Comparison of ENCODE assay signal across 8 mouse cellular contexts in the genomic region with DNA sequence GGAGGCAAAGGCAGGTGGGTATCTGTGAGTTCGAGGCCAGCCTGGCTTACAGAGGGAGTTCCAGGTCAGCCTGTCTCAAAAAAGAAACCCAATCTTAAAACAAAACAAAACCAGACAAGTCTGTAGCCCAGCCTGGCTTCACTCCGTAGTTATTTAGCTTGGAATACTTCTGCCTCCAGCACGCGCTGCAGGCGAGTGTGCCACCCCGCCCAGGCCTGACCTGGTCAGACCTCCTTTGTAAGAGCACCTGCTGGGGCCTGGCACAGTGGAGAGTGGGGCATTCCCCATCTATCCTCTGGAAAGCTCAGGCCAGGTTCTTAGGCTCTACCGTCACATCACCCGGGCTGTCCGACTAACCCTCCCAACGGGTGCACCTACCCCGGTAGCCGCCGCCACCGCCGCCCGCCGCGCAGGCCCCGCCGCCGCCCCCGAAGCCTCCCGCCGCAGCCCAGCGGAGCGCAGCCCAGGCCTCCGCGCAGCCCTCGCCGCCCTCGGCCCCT. TPM values are rescaled to one million over a fixed set of nuclear protein-coding genes. Genes with fewer than 3 reads are reported as not detected.
DNase-seq lines count a peak whose midpoint lies in the region; ATAC-seq and TF ChIP-seq lines count a peak whose summit lies in the region.

No protein-coding gene starts in this region.

- H3K4me2 ChIP-seq in forebrain, embryonic 16.5 days (ENCODE audit: low read length), result peak overlapping the region; percentile 94
- peak overlapping the region; percentile 71 for H3K4me2 ChIP-seq in liver, embryonic 14.5 days (ENCODE audit: low read depth)

- peaks cover 7% of the 10 kb centered on the region; the same call in 1 of the 2 replicates for H3K4me1 ChIP-seq in liver, adult 2 months (ENCODE audit: control insufficient read depth, insufficient read depth, low read length)
- peaks cover 14% of the 10 kb centered on the region for H3K4me1 ChIP-seq in forebrain, embryonic 16.5 days (replicated peaks; ENCODE audit: control insufficient read depth, insufficient read depth, low read length)
- H3K4me1 ChIP-seq in liver, embryonic 14.5 days (replicated peaks; ENCODE audit: control insufficient read depth in 2 of 2, insufficient read depth in 2 of 2, low read length in 1 of 2), result no peaks in the 10 kb centered on the region

- peak; percentile 15 for DNase-seq in liver, adult 2 months (ENCODE audit: extremely low read depth, low read depth, low spot score)
- DNase-seq in liver, result no peak
- DNase-seq in cerebellum, adult 18-20 months, result peak; percentile 30 to 51
- DNase-seq in liver, embryonic 14.5 days (ENCODE audit: low read depth in 3 of 3, low spot score in 3 of 3), result no peak
- no peak for DNase-seq in adrenal gland, postnatal 4 days (ENCODE audit: low spot score in 2 of 2)
- no peak for DNase-seq in gastrocnemius, postnatal 4 days (ENCODE audit: low spot score in 2 of 2)
- DNase-seq in layer of hippocampus, postnatal 25 days (ENCODE audit: extremely low spot score in 1 of 2, low spot score in 1 of 2), result no peak

- H3K9ac ChIP-seq in liver, adult 2 months (ENCODE audit: low read depth, low read length), result peak overlapping the region; percentile 66
- peak overlapping the region; percentile 64 for H3K9ac ChIP-seq in forebrain, embryonic 16.5 days (replicated peaks; ENCODE audit: low read depth, low read length)
- no peak overlapping the region for H3K9ac ChIP-seq in liver, embryonic 14.5 days (replicated peaks)

- H3K4me3 ChIP-seq in liver, adult 2 months (ENCODE audit: insufficient read depth, low read depth, low read length), result peak overlapping the region; percentile 61; the same call in 1 of the 2 replicates
- H3K4me3 ChIP-seq in forebrain, embryonic 16.5 days (replicated peaks; ENCODE audit: low read length), result peak overlapping the region; percentile 69
- peak overlapping the region; percentile 48 to 53 for H3K4me3 ChIP-seq in liver, embryonic 14.5 days (ENCODE audit: insufficient read depth in 1 of 2, low read depth in 2 of 2, low read length in 2 of 2)

- TF ChIP-seq POLR2A in liver, adult 2 months (IDR thresholded peaks at IDR 0.05; ENCODE audit: extremely low read depth, insufficient read depth, low read length), result no peak

- H3K27ac ChIP-seq in liver, adult 2 months (replicated peaks; ENCODE audit: insufficient read depth, low read depth, low read length), result no peak overlapping the region
- no peak overlapping the region for H3K27ac ChIP-seq in forebrain, embryonic 16.5 days (ENCODE audit: low read length)
- H3K27ac ChIP-seq in liver, embryonic 14.5 days, result no peak overlapping the region

- peak; percentile 43; the same call in 1 of the 2 replicates for ATAC-seq in forebrain, embryonic 16.5 days
- ATAC-seq in liver, embryonic 14.5 days (ENCODE audit: insufficient read depth), result no peak

- 6% methylated on average over 31 of the region's 31 CpGs for WGBS in liver, adult 2 months
- WGBS in forebrain, embryonic 16.5 days, result 4% methylated on average over 23 of the region's 31 CpGs
- 5% methylated on average over 30 of the region's 31 CpGs for WGBS in liver, embryonic 14.5 days (ENCODE audit: insufficient replicate concordance)

- H3K36me3 ChIP-seq in liver, adult 2 months (ENCODE audit: control insufficient read depth, insufficient read depth, low read length), result no peaks in the 10 kb centered on the region
- H3K36me3 ChIP-seq in forebrain, embryonic 16.5 days (ENCODE audit: control insufficient read depth, insufficient read depth), result no peaks in the 10 kb centered on the region
- no peaks in the 10 kb centered on the region for H3K36me3 ChIP-seq in liver, embryonic 14.5 days (replicated peaks; ENCODE audit: control insufficient read depth, insufficient read depth, low read depth)

- no peak for TF ChIP-seq CTCF in liver, adult 2 months (IDR thresholded peaks at IDR 0.05; ENCODE audit: low read depth, low read length)
- no peak for TF ChIP-seq CTCF in liver, embryonic 14.5 days (IDR thresholded peaks at IDR 0.05; ENCODE audit: low read depth)

- no peaks in the 10 kb centered on the region for H3K9me3 ChIP-seq in forebrain, embryonic 16.5 days (ENCODE audit: control insufficient read depth, low read length)
- H3K9me3 ChIP-seq in liver, embryonic 14.5 days (ENCODE audit: control insufficient read depth, low read length), result no peaks in the 10 kb centered on the region

- H3K79me2 ChIP-seq in liver, adult 2 months (ENCODE audit: control insufficient read depth, insufficient read depth, low read length), result no peaks in the 10 kb centered on the region

- peaks cover 11% of the 10 kb centered on the region for H3K27me3 ChIP-seq in liver, adult 2 months (ENCODE audit: control insufficient read depth, insufficient read depth, low read length)
- peaks cover 31% of the 10 kb centered on the region for H3K27me3 ChIP-seq in forebrain, embryonic 16.5 days (replicated peaks; ENCODE audit: control insufficient read depth, insufficient read depth, low read length)
- peaks cover 51% of the 10 kb centered on the region for H3K27me3 ChIP-seq in liver, embryonic 14.5 days (ENCODE audit: control insufficient read depth, insufficient read depth, low read length)

- TF ChIP-seq EP300 in liver, embryonic 14.5 days (IDR thresholded peaks at IDR 0.05; ENCODE audit: low read depth), result no peak

RNA-seq across cellular contexts. Expression of a gene that starts 2.6 kb away (rescaled TPM):
- 0.07 TPM in 1 of 2 replicates, not detected in the other for total RNA-seq in liver, adult 2 months (2014; rRNA removed)
- 0.10 and 0.66 TPM in 2 replicates for polyA plus RNA-seq in liver, adult 2 months (2012; rRNA removed)
- polyA plus RNA-seq in forebrain, embryonic 16.5 days (2015; fragmentation: Nextera tagmentation; extraction: Ambion mirVana), result 0.28 and 0.43 TPM in 2 replicates
- 0.08 and 0.12 TPM in 2 replicates for polyA plus RNA-seq in liver, embryonic 14.5 days (2012; rRNA removed)
- 0.05 and 0.06 TPM in 2 replicates for polyA plus RNA-seq in liver, embryonic 14.5 days (2014; fragmentation: Nextera tagmentation; extraction: Ambion mirVana)
- total RNA-seq in adrenal gland, postnatal 4 days (2021), result 1 to 10 TPM; 1.2 to 1.3 TPM
- not detected for total RNA-seq in gastrocnemius, postnatal 4 days (2021)
- 10 to 100 TPM; 10.5 to 12.9 TPM for total RNA-seq in layer of hippocampus, postnatal 25 days (2021)

RNA-seq across cellular contexts. Expression of a gene that starts 15.5 kb away (rescaled TPM):
- total RNA-seq in liver, adult 2 months (2014; rRNA removed), result 0.65 and 1.8 TPM in 2 replicates
- polyA plus RNA-seq in liver, adult 2 months (2012; rRNA removed), result 1.7 and 3.6 TPM in 2 replicates
- polyA plus RNA-seq in forebrain, embryonic 16.5 days (2015; fragmentation: Nextera tagmentation; extraction: Ambion mirVana), result 1.1 and 1.4 TPM in 2 replicates
- 2.0 and 2.1 TPM in 2 replicates for polyA plus RNA-seq in liver, embryonic 14.5 days (2012; rRNA removed)
- polyA plus RNA-seq in liver, embryonic 14.5 days (2014; fragmentation: Nextera tagmentation; extraction: Ambion mirVana), result 2.3 and 2.4 TPM in 2 replicates
- 1 to 10 TPM; 3.9 to 4.3 TPM for total RNA-seq in adrenal gland, postnatal 4 days (2021)
- total RNA-seq in gastrocnemius, postnatal 4 days (2021), result under 1 TPM; 0.29 to 0.34 TPM
- 100 to 1,000 TPM; 283 to 285 TPM for total RNA-seq in layer of hippocampus, postnatal 25 days (2021)

RNA-seq across cellular contexts. Expression of a gene that starts 29.7 kb away (rescaled TPM):
- 2.4 and 3.3 TPM in 2 replicates for total RNA-seq in liver, adult 2 months (2014; rRNA removed)
- polyA plus RNA-seq in liver, adult 2 months (2012; rRNA removed), result 6.2 and 10.5 TPM in 2 replicates
- polyA plus RNA-seq in forebrain, embryonic 16.5 days (2015; fragmentation: Nextera tagmentation; extraction: Ambion mirVana), result 19.9 and 20.5 TPM in 2 replicates
- 6.1 and 6.6 TPM in 2 replicates for polyA plus RNA-seq in liver, embryonic 14.5 days (2012; rRNA removed)
- 6.0 and 6.7 TPM in 2 replicates for polyA plus RNA-seq in liver, embryonic 14.5 days (2014; fragmentation: Nextera tagmentation; extraction: Ambion mirVana)
- total RNA-seq in adrenal gland, postnatal 4 days (2021), result 10 to 100 TPM; 30.0 to 30.8 TPM
- 10 to 100 TPM; 18.3 to 19.9 TPM for total RNA-seq in gastrocnemius, postnatal 4 days (2021)
- 10 to 100 TPM; 18.4 to 19.7 TPM for total RNA-seq in layer of hippocampus, postnatal 25 days (2021)

RNA-seq across cellular contexts. Expression of a gene that starts 39.9 kb away (rescaled TPM):
- total RNA-seq in liver, adult 2 months (2014; rRNA removed), result 0.18 and 0.34 TPM in 2 replicates
- 0.14 and 0.39 TPM in 2 replicates for polyA plus RNA-seq in liver, adult 2 months (2012; rRNA removed)
- 17.3 and 17.6 TPM in 2 replicates for polyA plus RNA-seq in forebrain, embryonic 16.5 days (2015; fragmentation: Nextera tagmentation; extraction: Ambion mirVana)
- polyA plus RNA-seq in liver, embryonic 14.5 days (2012; rRNA removed), result 0.71 and 0.76 TPM in 2 replicates
- polyA plus RNA-seq in liver, embryonic 14.5 days (2014; fragmentation: Nextera tagmentation; extraction: Ambion mirVana), result 0.65 and 0.73 TPM in 2 replicates
- total RNA-seq in adrenal gland, postnatal 4 days (2021), result 10 to 100 TPM; 13.3 to 15.6 TPM
- total RNA-seq in gastrocnemius, postnatal 4 days (2021), result 1 to 10 TPM; 8.8 to 9.7 TPM
- 10 to 100 TPM; 87.0 to 88.2 TPM for total RNA-seq in layer of hippocampus, postnatal 25 days (2021)

Comparison
In these comparisons a context has a peak if more than half of its experiments do, and no peak if none do; other contexts are left out.
1. DNase-seq: peak in liver, adult 2 months (single experiment) and cerebellum, adult 18-20 months (2 of 2); none in liver (single experiment), liver, embryonic 14.5 days (0 of 3), adrenal gland, postnatal 4 days (0 of 2), gastrocnemius, postnatal 4 days (0 of 2) and layer of hippocampus, postnatal 25 days (0 of 2).
2. RNA of a gene that starts 2.6 kb away (total RNA-seq): 10.5 to 12.9 TPM in layer of hippocampus, postnatal 25 days; 1.2 to 1.3 TPM in adrenal gland, postnatal 4 days, not detected in gastrocnemius, postnatal 4 days and 0.07 TPM in liver, adult 2 months; every median in the first group is over 4 times any median in the second.
3. RNA of a gene that starts 15.5 kb away (total RNA-seq): 283 to 285 TPM in layer of hippocampus, postnatal 25 days; 3.9 to 4.3 TPM in adrenal gland, postnatal 4 days, 0.65 to 1.8 TPM in liver, adult 2 months and 0.29 to 0.34 TPM in gastrocnemius, postnatal 4 days; every median in the first group is over 10 times any median in the second.
4. Peak in every context shown above with its lines, with median percentiles within 50 percentile points of each other: H3K4me3 ChIP-seq.